Mouse (Mus musculus): Measurements from ENCODE around the gene Myo18a.

Myo18a gene

GRCm38 (mm10) chr11:77800491-77800868 lies 37.4 kb downstream of the Myo18a start:
- DNase-seq = no peak

GRCm38 (mm10) chr11:77800869-77801701 lies 38.0 kb downstream of the Myo18a start:
- peak; percentile 84 to 87 for DNase-seq

GRCm38 (mm10) chr11:77802341-77802865 lies 39.4 kb downstream of the Myo18a start:
- DNase-seq = peak in 1 of 2 experiments; percentile 63

- DNase-seq = peak in 1 of 2 experiments; percentile 61
These were observed 43.2 kb downstream of the Myo18a start for GRCm38 (mm10) chr11:77806218-77806617.

GRCm38 (mm10) chr11:77806855-77807254 lies 43.8 kb downstream of the Myo18a start:
- DNase-seq = no peak

- peak; percentile 55 to 64 for DNase-seq
These were observed 45.0 kb downstream of the Myo18a start for GRCm38 (mm10) chr11:77808051-77808465.

- DNase-seq = no peak
These were observed 46.2 kb downstream of the Myo18a start for GRCm38 (mm10) chr11:77809215-77809614.

GRCm38 (mm10) chr11:77810018-77810417 lies 47.0 kb downstream of the Myo18a start:
- DNase-seq = no peak

- peak in 1 of 2 experiments; percentile 44 for DNase-seq
These were observed 50.9 kb downstream of the Myo18a start for GRCm38 (mm10) chr11:77813969-77814368.

GRCm38 (mm10) chr11:77816003-77816402 lies 53.0 kb downstream of the Myo18a start:
- peak; percentile 54 to 82 for DNase-seq

GRCm38 (mm10) chr11:77821648-77822047 lies 58.6 kb downstream of the Myo18a start:
- DNase-seq = peak; percentile 49 to 84

- peak in 1 of 2 experiments; percentile 84 for DNase-seq
These were observed 59.7 kb downstream of the Myo18a start for GRCm38 (mm10) chr11:77822781-77823180.

GRCm38 (mm10) chr11:77825853-77826252 lies 62.8 kb downstream of the Myo18a start:
- peak; percentile 77 to 85 for DNase-seq

- DNase-seq = no peak
These were observed 63.3 kb downstream of the Myo18a start for GRCm38 (mm10) chr11:77826311-77826710.

GRCm38 (mm10) chr11:77827241-77827995 lies 64.4 kb downstream of the Myo18a start:
- peak; percentile 80 to 85 for DNase-seq

GRCm38 (mm10) chr11:77828163-77828562 lies 65.1 kb downstream of the Myo18a start:
- DNase-seq = no peak

GRCm38 (mm10) chr11:77829043-77829841 lies 66.2 kb downstream of the Myo18a start:
- peak in 1 of 2 experiments; percentile 37 for DNase-seq

GRCm38 (mm10) chr11:77830875-77831274 lies 67.8 kb downstream of the Myo18a start:
- DNase-seq = peak; percentile 37 to 39

GRCm38 (mm10) chr11:77832541-77832940 lies 69.5 kb downstream of the Myo18a start:
- DNase-seq = no peak

GRCm38 (mm10) chr11:77835109-77835508 lies 72.1 kb downstream of the Myo18a start:
- DNase-seq = peak in 1 of 2 experiments; percentile 52

GRCm38 (mm10) chr11:77836290-77836689 lies 73.2 kb downstream of the Myo18a start:
- DNase-seq = no peak

GRCm38 (mm10) chr11:77836751-77837150 lies 73.7 kb downstream of the Myo18a start:
- peak; percentile 49 to 66 for DNase-seq

GRCm38 (mm10) chr11:77837856-77838255 lies 74.8 kb downstream of the Myo18a start:
- DNase-seq = no peak
